In the genomic region with DNA sequence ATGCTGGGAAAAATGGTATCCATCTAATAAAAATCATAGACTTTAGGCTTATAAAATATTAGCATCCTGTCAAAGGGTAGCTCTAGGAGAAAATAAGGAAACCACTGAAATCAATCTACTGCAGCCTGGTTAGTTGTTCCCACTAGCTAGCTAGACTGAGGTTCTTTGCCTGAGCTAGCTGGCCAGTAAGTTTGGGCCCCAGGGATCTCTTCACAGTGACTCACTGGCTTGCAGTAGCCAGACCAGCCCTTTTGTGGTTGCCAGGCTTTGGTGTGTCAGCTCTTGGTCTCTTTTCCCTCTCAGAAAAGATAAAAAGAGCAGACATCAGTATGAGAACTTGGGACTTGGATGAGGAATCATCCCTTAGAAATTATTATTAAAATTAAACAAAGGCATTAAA, we compare ENCODE assay signal across 25 mouse cellular contexts.
DNase-seq lines count a peak whose midpoint lies in the region; ATAC-seq and TF ChIP-seq lines count a peak whose summit lies in the region.
"Had no signal": no experiment of that assay in that cellular context is flagged by ENCODE, and none has a peak within 500 bp of the region (broad histone marks: within the 10 kb centered on the region; RNA-seq: fewer than 3 reads in every experiment).

No protein-coding gene starts in this region.

- H3K9me3 ChIP-seq in heart, embryonic 11.5 days (replicated peaks; ENCODE audit: control insufficient read depth, low read length), result no peaks in the 10 kb centered on the region
- no peaks in the 10 kb centered on the region for H3K9me3 ChIP-seq in forebrain, embryonic 12.5 days
- no peaks in the 10 kb centered on the region for H3K9me3 ChIP-seq in hindbrain, embryonic 12.5 days (replicated peaks)
- H3K9me3 ChIP-seq: forebrain, embryonic 15.5 days; kidney, embryonic 15.5 days; megakaryocyte, embryonic 14.5 days had no signal

- TF ChIP-seq CTCF in C2C12 (IDR thresholded peaks at IDR 0.05; ENCODE audit: control insufficient read depth, insufficient read depth, insufficient read length), result no peak

- no peak for ATAC-seq in heart, embryonic 11.5 days (replicated peaks; ENCODE audit: insufficient number of reproducible peaks, low FRiP score, low TSS enrichment)
- ATAC-seq in forebrain, embryonic 12.5 days (ENCODE audit: low FRiP score), result no peak
- ATAC-seq in hindbrain, embryonic 12.5 days (ENCODE audit: low FRiP score), result no peak
- ATAC-seq: forebrain, embryonic 15.5 days; hindbrain, postnatal 0 days; intestine, postnatal 0 days; midbrain, embryonic 16.5 days had no signal

- DNase-seq in heart, adult 11 months, result peak; percentile 94
- peak; percentile 19 to 22 for DNase-seq in gastrocnemius, adult 8-10 months (ENCODE audit: low spot score in 2 of 2)
- DNase-seq in heart, postnatal 25 days (ENCODE audit: low spot score), result peak; percentile 17
- DNase-seq in thymus, adult 18-20 months, result no peak
- DNase-seq: adrenal gland, postnatal 10 days; B cell, adult 2 months; cerebellum, adult 2 months; cerebellum, postnatal 36 days; kidney, postnatal 4 days; layer of hippocampus, adult 9-11 months; lung, adult 18-20 months; lung, postnatal 14 days; retina, postnatal 1 day had no signal

- no peaks in the 10 kb centered on the region for H3K79me3 ChIP-seq in C2C12 (ENCODE audit: low read depth)

- no peak overlapping the region for H3K9ac ChIP-seq in heart, embryonic 11.5 days (ENCODE audit: low read depth, low read length)
- H3K9ac ChIP-seq in forebrain, embryonic 12.5 days, result no peak overlapping the region
- no peak overlapping the region for H3K9ac ChIP-seq in hindbrain, embryonic 12.5 days
- H3K9ac ChIP-seq: forebrain, embryonic 15.5 days; kidney, embryonic 15.5 days had no signal

- no peaks in the 10 kb centered on the region for H3K79me2 ChIP-seq in C2C12 (ENCODE audit: control insufficient read depth, insufficient read depth)

- no peaks in the 10 kb centered on the region for H3K4me1 ChIP-seq in heart, embryonic 11.5 days (ENCODE audit: control insufficient read depth, insufficient read depth, low read length)
- no peaks in the 10 kb centered on the region for H3K4me1 ChIP-seq in forebrain, embryonic 12.5 days
- H3K4me1 ChIP-seq in hindbrain, embryonic 12.5 days, result no peaks in the 10 kb centered on the region
- H3K4me1 ChIP-seq: forebrain, embryonic 15.5 days; kidney, embryonic 15.5 days had no signal

- no peak overlapping the region for H3K27ac ChIP-seq in heart, embryonic 11.5 days (ENCODE audit: low read depth, low read length)
- H3K27ac ChIP-seq in forebrain, embryonic 12.5 days, result no peak overlapping the region
- no peak overlapping the region for H3K27ac ChIP-seq in hindbrain, embryonic 12.5 days
- H3K27ac ChIP-seq: forebrain, embryonic 15.5 days; hindbrain, postnatal 0 days; kidney, embryonic 15.5 days; stomach, postnatal 0 days had no signal

- H3K4me2 ChIP-seq in heart, embryonic 11.5 days, result no peak overlapping the region
- H3K4me2 ChIP-seq in forebrain, embryonic 12.5 days, result no peak overlapping the region
- H3K4me2 ChIP-seq in hindbrain, embryonic 12.5 days (replicated peaks), result no peak overlapping the region
- H3K4me2 ChIP-seq: forebrain, embryonic 15.5 days; kidney, embryonic 15.5 days; liver, embryonic 11.5 days had no signal

- H3K27me3 ChIP-seq in heart, embryonic 11.5 days (ENCODE audit: control insufficient read depth, insufficient read depth, low read length), result no peaks in the 10 kb centered on the region
- H3K27me3 ChIP-seq in C2C12 (ENCODE audit: control insufficient read depth, insufficient read depth, insufficient read length), result no peaks in the 10 kb centered on the region
- H3K27me3 ChIP-seq in forebrain, embryonic 12.5 days, result no peaks in the 10 kb centered on the region
- no peaks in the 10 kb centered on the region for H3K27me3 ChIP-seq in hindbrain, embryonic 12.5 days
- H3K27me3 ChIP-seq: forebrain, embryonic 15.5 days; kidney, embryonic 15.5 days had no signal

- H3ac ChIP-seq in C2C12 (ENCODE audit: control insufficient read depth, insufficient read length, low read depth), result no peak overlapping the region

- H3K36me3 ChIP-seq in heart, embryonic 11.5 days (ENCODE audit: control insufficient read depth, insufficient read depth, low read length), result no peaks in the 10 kb centered on the region
- no peaks in the 10 kb centered on the region for H3K36me3 ChIP-seq in C2C12 (ENCODE audit: control insufficient read depth, insufficient read depth)
- no peaks in the 10 kb centered on the region for H3K36me3 ChIP-seq in forebrain, embryonic 12.5 days (replicated peaks)
- H3K36me3 ChIP-seq in hindbrain, embryonic 12.5 days, result no peaks in the 10 kb centered on the region
- H3K36me3 ChIP-seq: forebrain, embryonic 15.5 days; kidney, embryonic 15.5 days had no signal

- intact Hi-C loops in heart, postnatal 25 days (cut with DNase I), result no loop called here

- no peak overlapping the region for H3K4me3 ChIP-seq in heart, embryonic 11.5 days (ENCODE audit: low read depth, low read length)
- H3K4me3 ChIP-seq in C2C12 (ENCODE audit: insufficient read depth, poor library complexity, severe bottlenecking), result no peak overlapping the region
- no peak overlapping the region for H3K4me3 ChIP-seq in forebrain, embryonic 12.5 days (replicated peaks)
- H3K4me3 ChIP-seq in hindbrain, embryonic 12.5 days, result no peak overlapping the region
- H3K4me3 ChIP-seq: forebrain, embryonic 15.5 days; kidney, embryonic 15.5 days; megakaryocyte, embryonic 14.5 days had no signal

TF ChIP-seq in C2C12, 6 proteins besides CTCF, POLR2A, EP300 and RAD21:
- TF ChIP-seq FOSL1 (IDR thresholded peaks at IDR 0.05; ENCODE audit: insufficient read depth, low read length, poor library complexity, severe bottlenecking), result peak; percentile 64
- peak; percentile 28 for TF ChIP-seq MAX (IDR thresholded peaks at IDR 0.05)
- TF ChIP-seq MYOG (IDR thresholded peaks at IDR 0.05; ENCODE audit: control insufficient read depth, extremely low read depth, insufficient read length), result no peak

Comparison
In these comparisons a context has a peak if more than half of its experiments do, and no peak if none do; other contexts are left out.
1. DNase-seq: peak in heart, adult 11 months (single experiment), gastrocnemius, adult 8-10 months (2 of 2) and heart, postnatal 25 days (single experiment); none in thymus, adult 18-20 months (0 of 2).